Mouse (Mus musculus) midbrain, embryonic 14.5 days (tissue): Measurements from ENCODE around the gene Scrt2. TPM values are rescaled to one million over a fixed set of nuclear protein-coding genes. Genes with fewer than 3 reads are reported as not detected.

Experiments
- ATAC-seq: fragments of 200-750 bp; cut with Nextera tagmentation; 2 replicates; pipeline ENCODE4 v1.8.0; 2017; ENCODE audit warnings: moderate number of reproducible peaks, moderate library complexity; ENCODE audit not compliant: low FRiP score, low TSS enrichment
- DNase-seq: peaks from one replicate; pipeline ENCODE4 v3.0.0-alpha.2; 2015
- H3K27ac ChIP-seq: fragments of 300-500 bp; sonication (generic); replicated peaks from 2 replicates; pipeline ENCODE4 v1.5.1; 2014; ENCODE audit warnings: mild to moderate bottlenecking, low read depth, low read length, moderate library complexity
- H3K27me3 ChIP-seq: fragments of 300-500 bp; sonication (generic); 2 replicates; pipeline ENCODE4 v1.6.1; 2014; ENCODE audit warnings: low read length, control low read depth, mixed read lengths; ENCODE audit not compliant: control insufficient read depth, insufficient read depth
- H3K36me3 ChIP-seq: fragments of 300-500 bp; sonication (generic); 2 replicates; pipeline ENCODE4 v1.6.1; 2014; ENCODE audit warnings: low read length, control low read depth; ENCODE audit not compliant: control insufficient read depth, insufficient read depth
- H3K4me1 ChIP-seq: fragments of 300-500 bp; sonication (generic); 2 replicates; pipeline ENCODE4 v1.6.1; 2014; ENCODE audit warnings: mild to moderate bottlenecking, antibody characterized with exemption, low read length, control low read depth; ENCODE audit not compliant: control insufficient read depth, insufficient read depth
- H3K4me2 ChIP-seq: fragments of 300-500 bp; sonication (generic); 2 replicates; pipeline ENCODE4 v1.6.1; 2014; ENCODE audit warnings: mild to moderate bottlenecking, low read length, moderate library complexity
- H3K4me3 ChIP-seq: fragments of 300-500 bp; sonication (generic); replicated peaks from 2 replicates; pipeline ENCODE4 v1.5.1; 2014; ENCODE audit warnings: low read depth, low read length
- H3K9ac ChIP-seq: fragments of 300-500 bp; sonication (generic); replicated peaks from 2 replicates; pipeline ENCODE4 v1.6.1; 2014; ENCODE audit warnings: mild to moderate bottlenecking, low read length, moderate library complexity
- H3K9me3 ChIP-seq: fragments of 300-500 bp; sonication (generic); 2 replicates; pipeline ENCODE4 v1.6.1; 2016; ENCODE audit warnings: low read length, control low read depth, mixed read lengths; ENCODE audit not compliant: control insufficient read depth
- WGBS: fragments of 180-500 bp; shearing (Covaris S2); extraction: QIAGEN DNeasy Blood & Tissue Kit; methylation state at CpG from one replicate; pipeline ENCODE4 v1.1.7; 2014; 5-methylcytosine and 5-hydroxymethylcytosine counted together
- polyA plus RNA-seq: library from polyadenylated mRNA; unstranded; fragments of >200 nt; fragmentation: Nextera tagmentation; extraction: Ambion mirVana; gene quantifications from 2 replicates; pipeline ENCODE4 v1.2.1, GENCODE M21; 2014

The Scrt2 gene
- polyA plus RNA-seq, 1 experiment from 2014 or later, result 16.4 TPM

GRCm38 (mm10) chr2:152094856-152095545 lies 13.7 kb downstream of the Scrt2 start:
- 6% methylated on average over 29 of the region's 29 CpGs for WGBS

GRCm38 (mm10) chr2:152096922-152097321 lies 15.6 kb downstream of the Scrt2 start:
- DNase-seq, result peak; percentile 30
- WGBS, result 40% methylated on average over 2 of the region's 2 CpGs
- no peaks in the 10 kb centered on the region for H3K27me3 ChIP-seq
- no peak for ATAC-seq
- no peak overlapping the region for H3K4me2 ChIP-seq
- H3K4me3 ChIP-seq, result no peak overlapping the region
- H3K9me3 ChIP-seq, result no peaks in the 10 kb centered on the region
- H3K4me1 ChIP-seq, result peaks cover 22% of the 10 kb centered on the region
- peaks cover 16% of the 10 kb centered on the region for H3K36me3 ChIP-seq
- H3K27ac ChIP-seq, result no peak overlapping the region
- no peak overlapping the region for H3K9ac ChIP-seq

More at GRCm38 (mm10) chr2:152094856-152095545, 13.7 kb downstream of the Scrt2 start:
- Histone ChIP-seq H3K27me3 (no peaks in the 10 kb centered on the region), H3K9ac (no peak overlapping the region; the same call in 1 of the 2 replicates), H3K9me3 (no peaks in the 10 kb centered on the region), H3K4me1 (peaks cover 31% of the 10 kb centered on the region), H3K4me2 (peak overlapping the region; percentile 27; the same call in 1 of the 2 replicates), H3K4me3 (no peak overlapping the region), H3K36me3 (peaks cover 26% of the 10 kb centered on the region), H3K27ac (peak overlapping the region; percentile 60)
- DNase-seq (peak; percentile 43), ATAC-seq (peak; percentile 5; the same call in 1 of the 2 replicates)

GRCm38 (mm10) chr2:152097916-152098315 lies 16.6 kb downstream of the Scrt2 start:
- H3K4me2 ChIP-seq, result no peak overlapping the region
- peaks cover 16% of the 10 kb centered on the region for H3K36me3 ChIP-seq
- ATAC-seq (no peak), DNase-seq (peak; percentile 45)
- peaks cover 17% of the 10 kb centered on the region for H3K4me1 ChIP-seq
- 69% methylated on average over 11 of the region's 11 CpGs for WGBS
- H3K27ac ChIP-seq, result no peak overlapping the region; the same call in 1 of the 2 replicates
- H3K27me3 ChIP-seq, result no peaks in the 10 kb centered on the region
- H3K9me3 ChIP-seq, result no peaks in the 10 kb centered on the region
- no peak overlapping the region for H3K4me3 ChIP-seq
- no peak overlapping the region for H3K9ac ChIP-seq

GRCm38 (mm10) chr2:152099538-152099937 lies 18.2 kb downstream of the Scrt2 start:
- peak; percentile 35 for DNase-seq
- H3K27ac ChIP-seq, result no peak overlapping the region
- H3K4me3 ChIP-seq, result no peak overlapping the region
- H3K4me1 ChIP-seq, result peaks cover 14% of the 10 kb centered on the region
- no peak overlapping the region for H3K9ac ChIP-seq
- no peak for ATAC-seq
- H3K36me3 ChIP-seq, result 0 out of 2 replicates have a peak, but pooled peaks cover under 1% of the 10 kb centered on the region
- WGBS, result 65% methylated on average over 3 of the region's 3 CpGs
- no peak overlapping the region for H3K4me2 ChIP-seq
- H3K27me3 ChIP-seq, result no peaks in the 10 kb centered on the region
- H3K9me3 ChIP-seq, result no peaks in the 10 kb centered on the region

- Histone ChIP-seq H3K27me3 (no peaks in the 10 kb centered on the region), H3K9ac (no peak overlapping the region), H3K4me1 (peaks cover 20% of the 10 kb centered on the region), H3K4me2 (no peak overlapping the region), H3K9me3 (no peaks in the 10 kb centered on the region), H3K4me3 (no peak overlapping the region), H3K27ac (no peak overlapping the region), H3K36me3 (no peaks in the 10 kb centered on the region)
- no peak for ATAC-seq
- 77% methylated on average over 13 of the region's 13 CpGs for WGBS
- DNase-seq, result no peak
Measured at GRCm38 (mm10) chr2:152101761-152102160, 20.4 kb downstream of the Scrt2 start.

- H3K27ac ChIP-seq, result no peak overlapping the region
- H3K4me2 ChIP-seq, result no peak overlapping the region
- ATAC-seq, result no peak
- peak; percentile 6 for DNase-seq
- H3K9ac ChIP-seq, result no peak overlapping the region
- 62% methylated on average over 6 of the region's 6 CpGs for WGBS
- no peaks in the 10 kb centered on the region for H3K27me3 ChIP-seq
- no peak overlapping the region for H3K4me3 ChIP-seq
- no peaks in the 10 kb centered on the region for H3K36me3 ChIP-seq
- H3K9me3 ChIP-seq, result no peaks in the 10 kb centered on the region
- H3K4me1 ChIP-seq, result peaks cover 20% of the 10 kb centered on the region
Measured at GRCm38 (mm10) chr2:152102369-152102768, 21.0 kb downstream of the Scrt2 start.

- H3K4me2 ChIP-seq, result peak overlapping the region; percentile 79
- peak overlapping the region; percentile 81 for H3K9ac ChIP-seq
- WGBS, result 16% methylated on average over 17 of the region's 17 CpGs
- H3K9me3 ChIP-seq, result no peaks in the 10 kb centered on the region
- no peaks in the 10 kb centered on the region for H3K27me3 ChIP-seq
- no peak overlapping the region; the same call in 1 of the 2 replicates for H3K27ac ChIP-seq
- peak; percentile 25 for ATAC-seq
- no peaks in the 10 kb centered on the region for H3K36me3 ChIP-seq
- H3K4me1 ChIP-seq, result peaks cover 14% of the 10 kb centered on the region
- peak; percentile 28 for DNase-seq
- peak overlapping the region; percentile 61 for H3K4me3 ChIP-seq
Measured at GRCm38 (mm10) chr2:152104711-152105317, 23.5 kb downstream of the Scrt2 start.

GRCm38 (mm10) chr2:152105318-152106224 lies 24.2 kb downstream of the Scrt2 start, which contains the start of gene Srxn1:
Gene Srxn1, plus strand, starts transcription at chr2:152105516.
- peak; percentile 90 for DNase-seq
- peak within 1 kb of the TSS; percentile 79 for H3K4me2 ChIP-seq
- peak within 1 kb of the TSS; percentile 81 for H3K9ac ChIP-seq
- no peaks in the 10 kb centered on the region for H3K36me3 ChIP-seq
- H3K27ac ChIP-seq, result peak within 1 kb of the TSS; percentile 78
- H3K4me1 ChIP-seq, result peaks cover 14% of the 10 kb centered on the region
- H3K4me3 ChIP-seq, result peak within 1 kb of the TSS; percentile 61
- H3K27me3 ChIP-seq, result no peaks in the 10 kb centered on the region
- ATAC-seq, result peak; percentile 87
- WGBS, result under 1% methylated on average over 83 of the region's 84 CpGs
- no peaks in the 10 kb centered on the region for H3K9me3 ChIP-seq
